Mouse (Mus musculus) urinary bladder, postnatal 25 days (tissue): ENCODE results near the gene 1700012P22Rik.
A peak's percentile ranks its signal among the peaks of the same experiment; 100 is the strongest.

ENCODE experiments used
- DNase-seq: peaks from one replicate; pipeline ENCODE4 v3.0.0; 2022; ENCODE audit warnings: low spot score

The 1700012P22Rik gene

GRCm38 (mm10) chr4:144438672-144439071 lies at the start of gene 1700012P22Rik:
Gene 1700012P22Rik, minus strand, starts transcription at chr4:144438772.
- DNase-seq = no peak

- DNase-seq = no peak
Observed at GRCm38 (mm10) chr4:144468091-144468490, 29.5 kb upstream of the 1700012P22Rik start.

- DNase-seq = no peak
Observed at GRCm38 (mm10) chr4:144465206-144465605, 26.6 kb upstream of the 1700012P22Rik start.

GRCm38 (mm10) chr4:144463656-144464055 lies 25.1 kb upstream of the 1700012P22Rik start, which contains the start of gene Aadacl3:
Gene Aadacl3, minus strand, starts transcription at chr4:144463756.
- DNase-seq = no peak

GRCm38 (mm10) chr4:144453217-144453616 lies 14.6 kb upstream of the 1700012P22Rik start, which contains the start of gene Gm9944:
Gene Gm9944, minus strand, starts transcription at chr4:144453317.
- DNase-seq = no peak

GRCm38 (mm10) chr4:144448546-144448945 lies 10.0 kb upstream of the 1700012P22Rik start:
- DNase-seq = no peak

DNA sequence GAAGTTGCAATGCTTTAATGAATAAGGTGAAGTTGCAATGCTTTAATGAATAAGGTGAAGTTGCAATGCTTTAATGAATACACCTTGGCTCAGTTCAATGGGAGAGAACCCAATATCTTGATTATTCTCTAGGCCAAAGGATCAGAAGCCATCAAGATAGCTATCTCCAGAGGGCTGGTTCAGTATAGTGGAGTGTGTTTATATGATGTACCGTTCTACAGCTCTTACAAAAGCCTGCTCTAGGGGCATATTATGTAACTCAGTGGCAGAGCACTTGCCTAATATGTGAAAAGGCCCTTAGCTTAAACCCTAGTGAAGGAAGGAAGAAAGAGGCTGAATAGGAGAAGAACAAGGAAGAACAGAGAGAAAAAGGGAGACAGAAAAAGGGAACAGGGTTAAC lies 3.0 kb upstream of the 1700012P22Rik start:
- no peak for DNase-seq

DNA sequence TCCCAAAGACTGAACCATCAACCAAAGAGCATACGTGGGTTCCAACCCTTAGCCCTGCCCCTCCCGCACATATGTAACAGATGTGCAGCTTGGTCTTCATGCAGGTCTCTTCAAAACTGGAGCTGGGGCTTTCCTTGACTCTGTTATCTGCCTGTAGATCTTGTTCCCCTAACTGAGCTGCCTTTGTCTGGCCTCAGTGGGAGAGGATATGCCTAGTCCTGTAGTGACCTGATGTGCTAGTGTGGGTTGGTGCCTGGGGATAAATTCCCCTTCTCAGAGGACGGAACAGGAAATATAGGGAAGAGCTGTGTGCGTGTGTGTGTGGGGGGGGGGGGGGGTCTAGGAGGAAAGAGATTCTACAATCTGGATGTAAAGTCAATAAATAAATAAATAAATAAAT lies 2.5 kb upstream of the 1700012P22Rik start:
- DNase-seq = no peak

GRCm38 (mm10) chr4:144433216-144433615 lies 5.4 kb downstream of the 1700012P22Rik start:
- no peak for DNase-seq

GRCm38 (mm10) chr4:144430723-144431122 lies 7.8 kb downstream of the 1700012P22Rik start:
- no peak for DNase-seq

DNA sequence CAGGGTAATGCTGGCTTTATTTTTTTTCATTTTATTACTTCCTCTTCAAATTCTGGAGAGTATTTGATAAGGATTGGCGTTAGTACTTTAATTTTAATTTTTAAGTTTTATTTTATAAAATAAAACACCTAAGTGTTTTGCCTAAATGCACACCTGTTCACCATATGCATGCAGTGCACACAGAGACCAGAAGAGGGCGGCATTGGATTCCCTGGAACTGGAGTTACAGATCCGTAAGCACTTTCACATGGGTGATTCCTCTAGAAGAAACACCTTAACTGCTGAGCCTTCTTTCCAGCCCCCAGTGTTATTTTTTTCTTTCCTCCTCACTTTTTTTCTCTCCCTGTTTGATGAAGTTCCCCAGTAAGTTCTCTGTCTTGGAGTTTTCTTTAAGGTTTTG lies 9.7 kb downstream of the 1700012P22Rik start:
- peak; percentile 39 for DNase-seq

- no peak for DNase-seq
Observed at GRCm38 (mm10) chr4:144424590-144424989, 14.0 kb downstream of the 1700012P22Rik start.

- DNase-seq = no peak
Observed at GRCm38 (mm10) chr4:144420644-144421043, 17.9 kb downstream of the 1700012P22Rik start.

DNA sequence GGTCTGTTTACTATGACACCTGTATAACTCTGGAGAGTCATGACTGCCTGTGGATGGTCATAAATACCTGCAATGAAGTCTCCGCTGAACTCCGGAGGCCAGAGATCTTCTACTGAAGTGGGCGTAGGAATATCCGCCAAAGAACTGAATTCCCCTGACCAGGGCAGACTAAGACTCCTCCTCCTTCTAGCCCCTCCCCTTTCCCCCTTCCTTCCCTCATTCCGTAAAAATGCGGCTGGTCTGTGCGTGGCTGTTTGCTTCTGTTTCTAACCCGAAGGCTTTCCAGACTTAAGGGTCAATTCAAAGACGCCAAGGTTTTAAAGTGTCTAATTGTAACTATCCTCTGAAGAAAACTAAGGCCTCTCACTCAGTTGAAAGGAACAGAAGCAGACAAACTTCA lies 30.3 kb downstream of the 1700012P22Rik start, which contains the start of gene Pramef12:
Gene Pramef12, minus strand, starts transcription at position 175 of the 400 bp plus-strand sequence.
- DNase-seq = no peak

GRCm38 (mm10) chr4:144406261-144406660 lies 32.3 kb downstream of the 1700012P22Rik start:
- DNase-seq = no peak

GRCm38 (mm10) chr4:144404456-144405086 lies 34.0 kb downstream of the 1700012P22Rik start:
- DNase-seq = peak; percentile 38

DNA sequence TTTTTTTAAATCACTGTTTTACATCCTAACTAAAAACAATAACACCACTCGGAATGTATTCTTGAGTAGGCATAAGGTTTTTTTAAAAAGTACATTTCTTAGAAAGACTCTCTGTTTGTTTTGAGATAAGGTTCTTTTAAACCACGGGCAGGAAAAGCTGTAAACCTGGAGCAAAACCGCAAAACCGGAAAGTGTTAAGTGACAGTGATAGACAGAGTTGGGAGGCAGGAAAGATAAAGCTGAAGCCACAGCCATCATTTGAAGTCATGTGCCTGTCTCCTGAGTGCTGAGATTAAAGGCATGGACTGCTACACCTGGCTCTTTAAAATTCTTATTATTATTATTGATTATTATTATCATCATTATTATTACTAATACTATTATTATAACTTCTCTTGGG lies 35.9 kb downstream of the 1700012P22Rik start:
- DNase-seq = no peak

DNA sequence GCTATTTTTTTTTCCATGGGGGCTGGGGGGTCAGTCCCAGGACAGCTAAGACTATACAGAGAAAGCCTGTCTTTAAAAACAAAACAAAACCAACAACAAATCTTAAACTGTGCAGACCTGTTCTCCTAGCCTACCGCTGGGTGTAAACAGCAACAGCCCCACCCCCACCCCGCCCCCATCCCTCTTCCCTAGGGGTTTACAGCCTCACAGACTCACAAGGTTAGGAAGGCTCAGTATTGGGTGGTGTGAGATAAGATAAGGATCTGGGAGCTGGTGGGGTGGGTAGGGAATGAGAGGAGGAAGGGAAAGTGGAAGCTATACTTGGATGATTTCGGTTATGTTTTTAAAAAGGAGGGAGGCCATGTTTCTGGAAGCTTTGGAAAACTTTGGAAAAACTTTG lies 42.3 kb downstream of the 1700012P22Rik start:
- DNase-seq = no peak

GRCm38 (mm10) chr4:144377911-144378310 lies 60.7 kb downstream of the 1700012P22Rik start, which contains the start of gene Pramef20:
Gene Pramef20, minus strand, starts transcription at chr4:144377933.
- no peak for DNase-seq
